Mouse (Mus musculus) natural killer cell, adult 2 months (primary cell): Measurements from ENCODE around the gene Zbtb45.

Experiments used
- DNase-seq, 2 experiments: peaks; one replicate each; pipeline ENCODE4 v3.0.0; 2022; ENCODE audit warnings: low spot score in 2 of 2

Zbtb45 gene

GRCm38 (mm10) chr7:13034148-13034977 is 24.5 kb upstream of the Zbtb45 start, which contains the start of gene Chmp2a:
TSS of gene Chmp2a (minus strand) at chr7:13034807.
- DNase-seq: peak; percentile 95 to 97

GRCm38 (mm10) chr7:13033451-13034147 is 23.8 kb upstream of the Zbtb45 start:
- no peak for DNase-seq

- DNase-seq: no peak
Measured at GRCm38 (mm10) chr7:13032541-13032940, 22.7 kb upstream of the Zbtb45 start.

GRCm38 (mm10) chr7:13031983-13032382 is 22.1 kb upstream of the Zbtb45 start:
- no peak for DNase-seq

- DNase-seq: no peak
Measured at GRCm38 (mm10) chr7:13031069-13031468, 21.2 kb upstream of the Zbtb45 start.

GRCm38 (mm10) chr7:13028986-13029385 is 19.2 kb upstream of the Zbtb45 start:
- DNase-seq: no peak

GRCm38 (mm10) chr7:13025511-13026112 is 15.8 kb upstream of the Zbtb45 start:
- DNase-seq: no peak

GRCm38 (mm10) chr7:13024805-13025204 is 15.0 kb upstream of the Zbtb45 start:
- peak; percentile 46 to 56 for DNase-seq

GRCm38 (mm10) chr7:13023928-13024731 is 14.3 kb upstream of the Zbtb45 start:
- DNase-seq: peak; percentile 96 to 97

GRCm38 (mm10) chr7:13022773-13023535 is 13.1 kb upstream of the Zbtb45 start:
- peak; percentile 24 to 43 for DNase-seq

- no peak for DNase-seq
Measured at GRCm38 (mm10) chr7:13015217-13015616, 5.4 kb upstream of the Zbtb45 start.

- DNase-seq: no peak
Measured at GRCm38 (mm10) chr7:13014275-13014839, 4.5 kb upstream of the Zbtb45 start.

- DNase-seq: no peak
Measured at GRCm38 (mm10) chr7:13013671-13014070, 3.8 kb upstream of the Zbtb45 start.

- DNase-seq: peak; percentile 86
Measured at GRCm38 (mm10) chr7:13009143-13010004, 460 bp downstream of the Zbtb45 start.

- DNase-seq: no peak
Measured at GRCm38 (mm10) chr7:13007341-13008092, 2.3 kb downstream of the Zbtb45 start.

- no peak for DNase-seq
Measured at GRCm38 (mm10) chr7:13006531-13006930, 3.3 kb downstream of the Zbtb45 start.

- no peak for DNase-seq
Measured at GRCm38 (mm10) chr7:13006011-13006410, 3.8 kb downstream of the Zbtb45 start.

- DNase-seq: no peak
Measured at GRCm38 (mm10) chr7:13003380-13003779, 6.5 kb downstream of the Zbtb45 start.

GRCm38 (mm10) chr7:13001584-13001983 is 8.2 kb downstream of the Zbtb45 start:
- no peak for DNase-seq
